Mouse (Mus musculus) C2C12 (cell line): Measurements from ENCODE around the gene Plekha6.

Source experiments
- CEBPB ChIP-seq: IDR thresholded peaks from one replicate; pipeline ENCODE4 v1.6.1; 2011; ENCODE audit warnings: low read depth, mild to moderate bottlenecking, control low read depth, moderate library complexity
- CTCF ChIP-seq: IDR thresholded peaks from one replicate; pipeline ENCODE4 v1.5.1; 2011; ENCODE audit not compliant: control insufficient read depth, insufficient read depth, insufficient read length
- MYOG ChIP-seq: IDR thresholded peaks from one replicate; pipeline ENCODE4 v1.6.1; 2011; ENCODE audit not compliant: control insufficient read depth, insufficient read length; ENCODE audit errors: extremely low read depth
- USF1 ChIP-seq: IDR thresholded peaks from one replicate; pipeline ENCODE4 v1.6.1; 2011; ENCODE audit warnings: low read depth, mild to moderate bottlenecking, control low read depth, moderate library complexity

- no peak for TF ChIP-seq CTCF
- TF ChIP-seq USF1, result no peak
- TF ChIP-seq MYOG, result no peak
- no peak for TF ChIP-seq CEBPB
Measured at GRCm38 (mm10) chr1:133131936-133132335, 32.1 kb upstream of the Plekha6 start.
